Mouse (Mus musculus) forelimb bud, embryonic 11.5 days (tissue): ENCODE data around the gene Fhit.
"Not testable (repeated sequence)": the region's sequence is repeated elsewhere in the genome, so short reads cannot be mapped to it uniquely, and the experiment has no call there.

ENCODE experiments used
- DNase-seq: peaks from one replicate; pipeline ENCODE4 v3.0.0-alpha.2; 2012; ENCODE audit warnings: low read depth, low spot score

Gene Fhit

DNA sequence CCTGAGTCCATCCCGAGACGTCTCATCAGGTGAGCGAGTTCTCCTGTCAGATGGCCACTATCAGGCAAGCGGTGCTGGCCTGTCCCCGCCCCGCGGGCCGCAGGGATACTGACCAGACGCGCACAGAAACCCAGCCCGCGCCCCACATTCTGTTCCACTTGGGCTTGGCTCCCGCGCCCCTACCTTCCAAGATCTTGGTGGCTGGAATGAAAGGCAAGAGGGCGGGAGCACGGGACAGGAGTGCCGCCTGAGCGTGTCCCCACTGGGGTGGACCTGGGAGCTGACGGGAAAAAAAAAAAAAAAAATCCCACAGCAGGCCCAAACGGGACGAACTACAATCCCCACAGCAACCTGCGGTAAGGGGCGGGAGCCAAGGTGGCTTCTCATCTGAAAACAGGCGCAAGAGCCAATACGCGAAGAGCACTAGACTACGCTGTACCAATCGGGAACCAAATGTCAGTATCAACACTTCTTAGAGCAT, at the start of gene Fhit:
TSS of gene Fhit (minus strand) at position 285 of the 481 bp plus-strand sequence.
- peak; percentile 88 for DNase-seq

DNA sequence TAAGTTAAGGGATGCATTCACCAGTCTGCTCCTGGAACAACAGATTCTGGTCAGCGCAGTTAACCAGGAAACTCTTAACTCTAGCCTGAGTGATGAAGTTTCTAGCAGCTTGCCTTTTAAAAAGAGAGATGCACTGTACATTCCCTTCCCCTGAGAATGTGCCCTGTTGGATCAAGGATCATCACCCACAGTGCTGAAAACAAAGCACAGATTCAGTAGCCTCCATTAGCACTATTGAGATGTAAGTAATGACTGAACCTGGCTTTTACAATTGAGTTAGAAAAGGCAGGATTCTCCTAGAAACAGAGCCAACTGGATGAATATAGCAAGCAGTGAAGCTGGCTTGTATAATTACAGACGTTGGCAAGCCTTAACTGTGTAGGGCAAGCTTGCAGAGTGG, 45.0 kb upstream of the Fhit start:
- no peak for DNase-seq

DNA sequence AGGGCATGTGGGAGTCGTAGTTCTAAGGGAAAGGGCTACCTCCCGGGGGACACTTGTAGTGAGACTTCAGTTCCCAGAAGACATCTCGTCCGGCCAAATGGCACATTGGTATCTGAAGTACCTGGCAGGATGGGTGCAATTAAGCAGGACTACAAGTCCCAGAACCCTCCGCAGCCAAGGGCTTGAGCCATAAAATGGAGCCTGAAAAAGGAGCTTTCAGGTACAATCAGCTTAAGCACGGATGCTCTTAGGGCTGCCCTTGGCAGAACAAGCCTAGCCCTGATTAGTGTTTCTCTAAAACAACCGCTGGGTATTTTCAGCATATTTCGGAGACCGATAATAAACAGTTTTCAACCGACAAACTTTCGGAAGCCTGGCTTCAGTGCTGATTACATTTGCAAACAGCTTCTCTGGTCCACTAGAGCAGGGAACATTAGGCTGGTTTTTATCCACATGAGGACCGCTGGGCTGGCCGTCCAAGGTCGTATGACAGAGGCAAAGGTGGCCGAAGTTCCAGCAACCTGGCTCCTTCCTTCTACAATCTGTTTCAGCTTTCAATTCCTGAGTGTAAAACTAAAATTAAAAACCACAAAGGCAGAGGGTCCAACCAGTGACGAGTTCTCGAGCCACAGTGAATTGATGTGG, 907 bp downstream of the Fhit start:
- DNase-seq: peak; percentile 79

DNA sequence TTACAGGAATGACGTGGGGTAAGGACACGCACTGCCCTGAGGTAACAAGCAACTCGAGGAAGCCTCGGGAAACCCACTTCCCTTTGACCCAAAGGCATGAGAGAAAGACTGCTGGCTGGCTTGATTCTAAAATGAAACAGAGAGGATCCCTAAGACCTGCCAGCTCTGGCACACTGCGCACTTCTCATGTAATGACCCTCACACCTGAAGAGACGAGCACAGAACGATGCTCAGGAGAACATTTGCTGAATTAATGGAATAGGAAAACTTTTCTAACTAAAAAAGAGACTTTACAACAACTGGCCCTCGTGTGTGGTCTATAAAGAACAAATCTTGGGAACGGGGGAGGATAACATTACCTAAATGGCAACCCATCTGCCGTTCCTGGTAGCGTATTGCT, 2.2 kb downstream of the Fhit start:
- DNase-seq: no peak

DNA sequence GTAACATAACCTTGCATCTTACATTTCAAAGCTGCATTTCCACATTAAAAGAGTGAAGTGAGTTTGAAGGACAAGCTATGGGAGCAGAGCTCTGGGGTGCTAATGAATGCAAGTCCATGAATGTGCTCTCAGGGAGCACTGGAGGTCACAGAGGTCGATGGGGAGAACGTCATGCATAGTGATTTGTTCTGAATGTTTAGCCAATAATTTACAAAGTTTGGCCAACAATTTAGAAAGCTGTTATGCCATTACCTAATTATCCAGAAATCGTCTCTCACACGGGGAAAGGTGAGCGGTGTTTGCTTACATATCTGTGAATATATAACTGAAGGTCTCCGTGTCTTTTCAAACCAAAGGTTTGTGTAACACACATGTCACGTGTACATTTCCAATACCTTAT, 2.8 kb downstream of the Fhit start:
- DNase-seq: no peak

DNA sequence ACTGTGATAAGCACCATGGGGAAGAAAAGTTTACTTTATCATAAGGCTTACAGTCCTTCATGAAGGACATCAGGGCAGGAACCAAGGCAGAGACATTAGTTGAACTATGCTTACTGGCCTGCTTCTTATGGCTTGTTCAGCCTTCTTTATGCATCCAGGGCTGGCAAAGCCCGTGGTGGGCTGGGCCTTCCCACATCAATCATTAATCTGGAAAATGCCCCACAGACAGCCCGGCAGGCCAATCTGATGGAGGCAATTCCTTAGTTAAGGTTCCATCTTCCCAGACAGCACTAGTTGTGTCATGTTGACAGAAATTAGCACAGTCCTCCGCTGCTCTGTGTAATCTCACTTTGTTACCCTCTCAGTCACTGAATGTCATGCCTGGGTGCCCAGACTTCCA, 4.1 kb downstream of the Fhit start:
- no peak for DNase-seq

DNA sequence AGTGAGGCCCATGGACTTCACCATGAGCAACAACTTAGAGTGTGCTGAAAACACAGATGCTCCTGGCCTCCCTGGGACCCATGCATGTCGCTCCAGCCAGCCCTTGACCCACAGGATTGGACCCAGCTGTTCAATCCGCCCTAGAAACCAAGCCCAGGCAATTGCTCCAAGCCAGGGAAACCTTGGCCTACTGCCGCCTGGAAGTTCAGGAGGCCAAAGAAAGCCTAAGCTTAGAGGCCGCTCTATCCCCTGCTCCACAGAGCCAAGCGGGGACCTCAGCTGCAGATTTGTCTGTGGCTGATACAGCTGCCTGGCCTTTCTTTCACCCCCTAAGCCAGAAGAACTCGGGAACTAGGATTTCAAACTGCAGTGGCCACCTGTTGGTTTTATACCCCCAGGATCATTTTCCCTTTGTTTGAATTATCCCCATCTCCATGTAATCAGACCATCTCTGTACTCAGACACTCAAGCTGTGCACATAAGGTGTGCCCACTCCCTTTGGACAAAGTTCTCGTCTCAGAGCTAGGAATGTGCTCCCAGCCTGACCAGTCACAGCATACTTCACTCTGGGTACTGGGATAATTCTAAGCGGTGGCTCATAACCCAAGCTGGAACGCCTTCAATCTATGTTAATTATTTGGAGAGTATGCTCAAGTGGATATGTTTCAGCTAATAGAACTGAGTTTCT, 10.1 kb downstream of the Fhit start:
- no peak for DNase-seq

DNA sequence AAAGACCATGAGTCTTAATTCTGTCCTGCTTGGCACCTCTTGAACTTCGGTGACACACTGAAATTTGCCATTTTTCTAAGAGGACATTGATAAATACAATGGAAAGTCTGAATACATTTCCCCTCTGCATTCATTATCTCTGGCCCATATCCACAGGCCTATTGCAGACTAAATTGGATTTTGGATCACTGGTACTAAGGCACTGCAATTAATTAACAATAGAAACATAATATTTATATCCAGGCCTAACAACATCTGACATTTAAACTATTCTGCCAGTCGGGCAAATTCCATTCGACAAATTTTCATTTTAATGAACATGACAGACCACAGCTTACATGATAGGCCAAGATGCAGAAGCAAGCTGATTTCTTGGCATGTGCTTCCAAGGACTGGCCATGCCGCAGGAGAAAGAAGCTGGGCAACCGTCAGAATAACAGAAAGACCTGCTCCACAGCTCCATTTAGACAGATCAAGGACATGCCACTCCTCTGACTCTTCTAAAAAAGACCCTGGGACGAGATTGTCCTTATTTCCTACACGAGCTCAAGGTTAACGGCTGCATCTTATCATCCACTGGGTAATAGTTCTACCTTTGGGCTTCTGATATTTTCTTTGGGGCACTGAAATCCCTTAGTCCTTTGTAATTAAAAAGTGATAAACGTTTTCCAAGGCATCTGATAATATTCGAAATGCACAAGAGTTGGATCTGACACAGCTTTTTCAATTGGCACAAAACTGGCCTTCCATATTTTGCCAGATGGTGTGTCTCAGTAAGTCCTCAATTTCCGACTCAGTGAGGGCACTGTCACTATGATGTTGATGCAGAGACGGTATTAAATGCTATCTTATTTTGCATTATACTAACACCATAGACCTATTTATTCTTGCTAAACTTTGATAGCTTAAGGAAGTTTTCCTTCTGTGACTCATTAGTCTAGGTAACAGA, 27.8 kb downstream of the Fhit start:
- DNase-seq: no peak

DNA sequence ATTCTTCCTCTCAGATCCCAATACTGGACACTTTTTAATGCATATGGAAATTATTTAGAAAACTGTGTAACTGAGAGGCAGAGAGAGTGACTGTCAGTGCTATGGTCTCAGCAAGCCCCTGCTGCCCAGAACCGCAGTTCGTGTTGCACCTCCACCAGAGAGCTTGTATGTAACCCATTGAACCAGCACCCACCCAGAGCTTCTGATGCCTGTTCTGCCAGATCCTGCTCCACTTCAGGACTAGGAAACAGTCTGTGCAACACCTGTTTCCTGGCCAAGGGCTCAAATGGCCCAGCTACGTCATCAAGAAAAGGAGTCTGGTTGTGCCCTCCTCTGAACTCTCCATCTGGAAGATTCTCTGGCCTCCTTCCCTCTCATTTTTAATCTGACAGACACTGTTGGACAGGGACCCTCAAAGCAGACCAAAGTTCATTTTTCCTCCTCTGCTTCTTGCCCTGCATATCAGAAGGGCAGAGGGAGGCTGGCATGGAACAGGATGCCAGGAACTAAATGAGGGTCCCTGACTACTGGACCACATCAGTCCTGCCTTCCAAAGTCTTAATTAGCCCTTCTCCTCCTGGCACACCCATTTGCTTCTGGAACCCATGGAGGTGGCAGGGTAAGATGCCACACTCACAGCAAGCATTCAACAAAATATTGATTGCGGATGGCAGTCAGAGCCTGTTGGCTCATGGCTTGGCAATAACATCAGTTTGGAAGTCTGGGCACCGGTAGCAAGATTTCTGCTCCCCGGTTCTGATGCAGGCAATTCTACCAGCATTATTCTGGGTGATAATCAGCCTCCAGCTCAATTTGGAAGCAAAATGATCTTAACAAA, 29.0 kb downstream of the Fhit start:
- no peak for DNase-seq

DNA sequence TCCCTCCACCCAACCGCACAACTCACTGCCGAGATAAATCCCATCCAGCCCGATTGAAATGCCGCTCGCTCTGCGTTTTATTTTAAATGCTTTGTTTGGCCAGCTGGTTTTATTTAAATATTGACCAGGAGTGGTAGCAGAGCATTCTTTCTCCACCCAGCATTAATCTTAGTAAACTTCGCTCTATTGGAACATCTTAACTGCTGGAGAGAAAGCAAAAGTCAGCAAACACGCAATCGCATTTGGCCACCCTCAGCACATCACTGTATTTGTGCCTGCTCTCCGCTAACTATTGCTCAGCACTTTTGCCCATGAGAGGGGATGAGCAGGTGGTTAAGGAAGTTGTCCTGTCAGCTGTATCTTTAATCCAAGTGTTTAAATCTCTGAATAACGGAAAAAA, 36.7 kb downstream of the Fhit start:
- no peak for DNase-seq

DNA sequence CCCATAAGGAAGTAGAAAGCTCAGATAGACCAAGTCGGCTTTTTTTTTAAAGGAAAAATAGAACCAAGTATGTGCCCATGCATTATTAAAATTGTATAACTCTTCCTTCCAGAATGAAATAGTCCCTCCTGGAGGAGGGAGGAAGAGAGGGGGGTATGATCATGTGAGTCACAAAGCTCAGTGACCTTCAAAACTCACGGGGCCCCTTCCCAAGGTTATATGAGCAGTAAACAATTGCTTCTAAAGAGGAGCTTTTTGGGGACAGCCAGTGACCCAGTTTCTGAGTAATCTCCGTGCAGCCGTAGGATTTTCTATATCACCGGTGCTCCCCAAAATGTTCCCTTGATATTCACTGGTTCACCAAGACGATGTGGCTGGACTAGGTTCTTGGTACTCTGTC, 42.8 kb downstream of the Fhit start:
- DNase-seq: no peak

DNA sequence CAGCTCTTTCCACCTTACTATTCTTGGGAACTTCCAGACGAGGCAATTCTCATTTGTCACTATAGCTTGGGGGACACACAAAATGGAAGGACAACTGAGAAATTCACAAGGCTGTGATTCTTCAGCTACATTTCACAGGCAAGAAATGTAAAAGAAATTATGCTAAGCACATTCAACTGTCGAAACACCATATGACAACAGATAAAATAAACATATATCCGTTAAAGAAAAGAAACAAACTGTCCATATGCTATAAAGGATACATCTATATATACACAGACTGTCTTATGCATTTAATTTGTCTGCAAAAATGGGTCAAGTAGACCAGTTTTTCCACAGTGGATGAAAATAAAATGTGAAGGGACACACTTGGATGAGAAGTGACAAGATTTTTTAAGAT, 76.2 kb downstream of the Fhit start:
- no peak for DNase-seq

DNA sequence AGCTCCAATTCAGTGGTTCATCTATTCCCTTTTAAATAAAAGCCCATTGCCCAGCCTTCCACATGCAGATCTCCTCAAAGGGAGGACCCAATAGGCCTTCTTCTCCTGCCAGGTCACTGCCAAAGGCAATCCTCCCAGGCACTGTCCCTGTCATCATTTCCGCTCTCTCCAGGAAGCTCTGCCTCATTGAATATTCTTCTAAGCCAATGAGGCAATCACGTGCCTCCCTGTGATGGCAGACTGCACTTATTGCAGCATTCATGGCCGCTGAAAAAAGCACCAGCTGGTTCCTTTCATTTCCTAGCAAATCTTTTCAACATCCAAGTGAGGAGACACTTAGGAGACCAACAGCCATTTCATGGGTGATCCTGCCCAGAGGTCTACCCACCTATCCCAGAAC, 77.9 kb downstream of the Fhit start:
- no peak for DNase-seq

DNA sequence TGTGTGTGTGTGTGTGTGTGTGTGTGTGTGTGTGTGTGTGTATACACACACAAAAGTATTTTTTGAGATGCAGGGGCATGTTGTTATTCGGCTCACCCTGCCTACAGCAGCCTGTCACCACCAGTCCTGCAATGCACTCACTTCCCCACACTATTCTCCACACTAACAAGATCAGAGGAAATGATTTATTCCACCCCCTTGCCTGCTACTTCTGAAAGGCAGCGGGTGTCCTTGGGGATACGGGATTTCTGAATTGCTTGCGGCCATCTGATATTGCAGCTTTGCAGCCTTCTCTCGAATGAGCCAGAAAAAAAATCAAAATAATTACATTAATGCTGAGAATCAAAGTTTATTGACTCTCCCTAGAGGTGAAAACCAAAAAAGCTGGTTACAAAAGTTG, 78.4 kb downstream of the Fhit start:
- DNase-seq: no peak

DNA sequence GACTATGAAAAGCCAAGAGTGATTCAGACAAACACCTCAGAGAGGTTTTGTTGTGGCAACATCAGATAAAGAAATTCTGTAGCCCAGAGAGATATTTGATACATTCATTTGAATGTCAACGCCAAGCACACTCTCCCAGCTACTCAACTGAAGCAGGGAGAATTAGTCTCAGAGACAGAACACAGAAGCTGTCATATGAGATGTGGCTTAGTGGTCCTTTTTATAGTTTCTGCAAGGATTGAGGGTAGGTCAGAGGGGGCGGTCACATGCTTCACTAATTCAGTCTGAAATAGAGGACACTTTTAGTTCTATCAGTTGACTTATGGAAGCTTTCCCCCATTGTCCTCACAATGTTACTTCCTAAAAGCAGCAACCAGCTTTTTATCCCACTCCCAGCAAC, 98.2 kb downstream of the Fhit start:
- no peak for DNase-seq

DNA sequence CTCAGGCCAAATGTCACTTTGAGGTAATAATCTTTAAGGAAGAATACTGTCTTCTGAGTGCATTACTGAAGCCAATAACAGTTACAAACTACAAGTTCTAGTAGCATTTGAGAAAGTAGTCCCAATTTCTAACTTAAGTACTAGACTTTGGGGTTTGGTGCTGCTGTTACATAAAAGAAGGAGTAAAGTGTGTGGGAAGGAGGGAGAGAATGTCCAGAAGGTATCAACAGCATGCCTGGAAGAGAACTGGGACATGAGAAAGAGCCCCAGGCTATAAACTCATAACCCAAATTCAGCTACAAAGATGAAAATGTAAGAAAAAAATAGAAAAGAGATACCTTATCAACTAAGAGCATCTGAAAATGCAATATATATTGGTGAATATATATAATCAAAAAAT, 101.6 kb downstream of the Fhit start:
- DNase-seq: no peak

DNA sequence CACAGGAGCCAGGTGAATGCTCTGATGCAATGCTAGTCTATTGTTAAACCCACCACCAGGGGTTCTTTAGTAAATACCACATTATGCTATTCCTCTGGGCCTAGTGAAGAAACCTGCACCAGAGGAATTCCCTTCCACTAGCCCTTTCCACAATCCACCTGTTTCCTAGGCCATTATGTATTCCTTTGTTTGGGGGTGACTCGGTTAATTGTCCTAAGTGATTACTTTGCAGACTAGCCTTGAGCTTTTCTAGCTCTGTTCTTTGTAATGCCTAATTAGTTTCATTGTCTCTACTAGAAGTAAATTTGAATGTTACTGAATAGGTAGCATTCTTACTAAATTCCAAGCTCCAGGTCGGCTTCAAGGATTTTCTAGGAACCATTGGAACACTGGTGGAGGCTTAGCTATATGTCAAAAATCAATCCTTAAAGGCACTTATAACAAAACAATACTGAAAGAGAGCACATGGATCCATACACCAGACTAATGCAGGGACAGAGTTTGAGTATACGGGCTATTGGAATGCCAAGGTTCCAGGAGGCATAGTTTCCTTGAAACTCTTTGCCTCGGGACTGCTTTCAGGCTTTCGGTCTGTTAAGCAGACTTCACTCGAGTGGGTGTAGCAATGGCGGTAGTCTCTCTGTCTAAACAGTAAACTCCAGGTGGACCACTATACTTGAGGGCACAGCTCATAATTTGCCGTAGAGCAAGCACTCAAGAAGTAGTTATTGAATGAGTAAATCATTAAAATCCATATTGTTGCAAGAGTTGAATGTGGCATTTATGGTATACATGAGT, 122.1 kb downstream of the Fhit start:
- DNase-seq: not testable (repeated sequence)

DNA sequence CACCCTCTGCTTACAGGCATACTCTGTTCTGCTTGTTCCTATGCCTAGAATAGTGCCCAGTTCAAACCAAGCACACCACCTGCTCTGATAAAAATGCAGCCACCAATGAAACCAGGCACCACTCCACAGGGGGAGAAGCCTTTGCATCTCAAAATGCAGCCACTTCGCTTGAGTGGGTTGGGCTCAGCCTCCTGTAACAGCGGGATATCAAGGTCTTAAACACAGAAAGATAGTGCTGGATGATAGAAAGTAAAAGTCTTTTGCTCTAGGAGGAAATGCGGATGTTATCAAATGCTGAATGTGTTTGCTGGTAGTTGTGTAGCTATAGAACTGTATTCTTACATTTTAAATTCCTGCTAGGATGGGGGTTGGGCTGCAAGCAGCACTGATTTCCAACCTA, 140.4 kb downstream of the Fhit start:
- DNase-seq: no peak

DNA sequence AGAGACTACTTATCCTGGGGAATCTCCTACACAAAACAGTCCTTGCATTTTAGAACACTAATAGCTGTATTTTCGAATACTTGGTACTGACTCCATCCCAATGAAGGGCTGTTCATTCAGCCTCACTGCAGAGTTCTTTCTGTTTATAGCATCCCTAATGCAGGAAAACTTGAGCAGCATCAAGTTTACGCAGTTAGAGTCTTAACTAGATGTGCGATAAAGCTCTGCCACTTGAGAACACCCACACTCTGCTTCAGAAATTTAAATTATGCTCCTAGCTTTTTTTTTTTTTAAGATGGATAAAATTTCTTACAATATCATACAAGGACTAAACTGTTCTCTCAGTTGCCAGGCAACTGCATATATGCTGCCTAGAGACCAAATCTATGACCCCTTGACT, 183.2 kb downstream of the Fhit start:
- no peak for DNase-seq

DNA sequence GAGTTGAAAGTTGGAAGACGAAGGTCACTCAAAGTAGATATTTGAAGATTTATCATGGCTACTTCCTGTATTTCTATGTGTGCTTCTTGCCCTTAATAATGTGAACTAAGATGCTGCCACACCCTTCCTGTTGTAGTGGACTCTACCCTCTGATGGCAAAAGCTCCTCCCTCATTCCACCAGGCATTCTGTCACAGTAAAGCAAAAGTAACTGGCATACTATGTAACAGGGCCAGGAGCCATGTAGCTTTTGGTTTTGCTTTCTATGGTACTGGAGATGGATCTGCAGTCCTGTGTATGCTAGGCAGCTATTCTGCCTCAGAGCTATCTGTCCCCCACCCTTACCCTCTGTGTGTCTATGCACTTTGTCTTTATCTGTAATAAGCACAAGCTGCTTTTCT, 220.2 kb downstream of the Fhit start:
- DNase-seq: no peak

DNA sequence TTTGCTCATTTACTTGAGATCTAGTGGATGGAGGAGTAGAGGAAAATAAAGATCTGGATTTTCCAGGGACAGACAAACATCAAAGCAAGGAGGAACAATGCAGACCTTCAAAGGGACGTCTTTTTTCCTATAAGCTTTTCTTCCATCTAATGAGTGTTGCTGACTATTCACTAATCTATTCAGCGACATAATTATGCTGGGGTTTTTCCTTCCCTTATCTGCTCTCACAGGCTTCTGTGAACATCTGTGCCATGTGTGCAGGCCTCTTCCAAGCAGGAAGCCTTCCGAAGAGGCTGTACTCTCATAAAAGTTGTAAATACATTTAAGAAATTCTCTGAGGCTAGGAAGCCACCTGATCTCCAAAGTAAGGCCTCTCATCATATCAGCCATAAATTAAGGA, 228.2 kb downstream of the Fhit start:
- no peak for DNase-seq
